Mouse (Mus musculus) heart, postnatal 0 days (tissue): ENCODE measurements around the gene Pter.

Experiments
- CTCF ChIP-seq: IDR thresholded peaks from 2 replicates; pipeline ENCODE4 v1.5.1; 2016; ENCODE audit warnings: antibody characterized with exemption, control low read depth, low read depth
- EP300 ChIP-seq: IDR thresholded peaks from 2 replicates; pipeline ENCODE4 v1.6.1; 2016; ENCODE audit warnings: antibody characterized with exemption, low read depth

GRCm38 (mm10) chr2:13009261-13009972, 85.6 kb downstream of the Pter start:
- TF ChIP-seq EP300 (no peak), CTCF (no peak)
